Mouse (Mus musculus) lung, adult 2 months (tissue): Measurements from ENCODE around the gene Mast4.

Experiments used
- CTCF ChIP-seq: fragments of 200-500 bp; IDR thresholded peaks from 2 replicates; pipeline ENCODE4 v1.5.1; 2011; ENCODE audit warnings: mild to moderate bottlenecking, low read length, control low read depth; ENCODE audit not compliant: insufficient read depth
- POLR2A ChIP-seq: fragments of 200-500 bp; IDR thresholded peaks from 2 replicates; pipeline ENCODE4 v1.6.1; 2011; ENCODE audit warnings: low read depth, mild to moderate bottlenecking, control low read depth, low read length, borderline replicate concordance; ENCODE audit errors: extremely low read depth

DNA sequence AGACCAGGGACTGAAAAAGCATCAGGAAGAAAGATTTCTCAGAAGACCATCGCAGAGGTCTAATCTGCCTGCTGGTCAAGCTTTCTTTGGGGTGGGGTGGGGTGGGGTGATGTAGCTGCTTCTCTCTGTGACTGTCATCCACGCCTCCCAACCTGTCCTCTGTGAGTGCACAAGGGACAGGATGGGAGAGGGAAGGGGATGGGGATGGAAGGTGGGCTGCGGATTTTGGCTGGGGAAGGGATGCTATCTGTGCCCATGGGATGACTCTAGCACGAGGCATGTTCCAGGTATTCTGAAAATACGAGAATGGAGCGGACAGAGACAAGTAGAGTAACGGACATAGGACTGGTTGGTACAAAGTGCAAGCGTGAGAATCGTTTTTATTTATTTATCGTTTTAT lies 572.1 kb downstream of the Mast4 start:
- TF ChIP-seq POLR2A, result no peak
- TF ChIP-seq CTCF, result no peak
